Mouse (Mus musculus): ENCODE data around the gene Hadhb. TPM values are rescaled to one million over a fixed set of nuclear protein-coding genes. Genes with fewer than 3 reads are reported as not detected.

The Hadhb gene
- polyA plus RNA-seq, 1 experiment from 2014 or later, result 120 TPM

DNA sequence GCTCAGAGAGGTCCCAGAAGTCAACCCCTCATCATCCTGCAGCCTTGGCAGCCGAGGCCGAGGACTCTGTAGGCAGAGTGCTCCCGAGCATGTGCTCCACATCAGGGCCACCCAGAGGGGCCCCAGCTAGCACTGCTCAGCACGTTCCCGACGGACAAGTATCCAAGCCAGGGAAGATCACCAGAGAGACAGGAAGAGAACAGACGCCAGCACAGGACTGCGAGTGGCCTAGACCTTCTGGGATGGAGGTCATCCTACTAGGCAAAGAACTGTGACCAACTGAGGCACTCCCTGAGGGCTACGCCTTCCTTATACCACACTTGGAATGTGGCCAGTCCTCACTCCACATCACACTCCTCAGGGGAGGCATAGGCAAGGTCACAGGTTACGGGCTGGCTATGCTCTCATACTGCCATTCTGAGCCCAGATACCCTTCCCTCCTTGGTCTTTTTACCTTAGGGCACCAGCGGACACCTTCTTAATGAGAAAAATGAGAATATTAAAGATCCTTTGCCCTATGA is 19.3 kb upstream of the Hadhb start:
- Histone ChIP-seq H3K4me3 (no peak overlapping the region), H3K4me1 (no peaks in the 10 kb centered on the region), H3K27me3 (ENCODE audit: low read depth, poor library complexity, severe bottlenecking) (no peaks in the 10 kb centered on the region), H3K27ac (no peak overlapping the region), H3K36me3 (peaks cover 85% of the 10 kb centered on the region), H3K9me3 (replicated peaks) (no peaks in the 10 kb centered on the region)
- no peak for DNase-seq (ENCODE audit: low spot score)
- 94% methylated on average over 11 of the region's 11 CpGs for WGBS

DNA sequence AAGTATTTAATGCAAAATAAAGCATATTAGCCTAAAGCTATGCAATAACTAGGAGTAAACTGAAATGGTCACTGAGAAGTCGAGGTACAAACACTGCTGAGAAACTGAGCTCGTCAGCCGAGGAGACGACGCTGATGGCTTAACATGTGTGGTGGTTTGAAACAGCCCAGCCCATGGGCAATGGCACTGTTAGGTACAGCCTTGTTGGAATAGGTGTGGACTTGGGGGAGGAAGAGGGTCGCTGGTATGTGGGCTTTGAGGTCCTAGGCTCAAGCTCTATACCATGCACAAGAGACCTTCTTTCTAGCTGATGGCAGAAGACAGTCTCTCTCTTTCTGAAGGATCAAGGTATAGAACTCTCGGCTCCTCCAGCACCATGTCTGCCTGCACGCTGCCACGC is 17.8 kb upstream of the Hadhb start:
- no peaks in the 10 kb centered on the region for H3K9me3 ChIP-seq (replicated peaks)
- H3K4me1 ChIP-seq, result no peaks in the 10 kb centered on the region
- no peaks in the 10 kb centered on the region for H3K27me3 ChIP-seq (ENCODE audit: low read depth, poor library complexity, severe bottlenecking)
- DNase-seq (ENCODE audit: low spot score), result no peak
- H3K4me3 ChIP-seq, result no peak overlapping the region
- H3K36me3 ChIP-seq, result peaks cover 90% of the 10 kb centered on the region
- no peak overlapping the region for H3K27ac ChIP-seq
- 92% methylated on average over 9 of the region's 9 CpGs for WGBS

DNA sequence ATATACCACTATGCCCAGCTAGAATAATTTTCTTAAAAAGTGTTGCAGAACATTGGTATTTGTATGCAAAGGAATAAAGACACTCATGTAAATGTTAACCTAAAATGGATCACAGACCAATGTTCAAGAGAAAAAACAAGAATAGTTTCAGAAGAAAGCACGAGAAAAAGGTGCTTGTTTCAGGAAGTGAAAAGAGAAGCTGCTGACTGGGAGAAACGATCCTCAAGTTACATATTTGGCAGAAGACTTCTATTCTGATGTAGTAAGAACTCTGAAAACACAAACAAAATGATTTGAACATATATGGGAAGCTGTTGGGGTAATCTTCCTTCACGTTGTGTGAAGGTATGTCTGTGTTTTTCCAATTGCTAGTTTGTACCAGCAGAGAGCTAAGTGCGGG is 16.9 kb upstream of the Hadhb start:
- DNase-seq (ENCODE audit: low spot score), result no peak
- Histone ChIP-seq H3K27me3 (ENCODE audit: low read depth, poor library complexity, severe bottlenecking) (no peaks in the 10 kb centered on the region), H3K27ac (no peak overlapping the region), H3K36me3 (peaks cover 90% of the 10 kb centered on the region), H3K9me3 (replicated peaks) (no peaks in the 10 kb centered on the region), H3K4me3 (no peak overlapping the region), H3K4me1 (no peaks in the 10 kb centered on the region)
- 93% methylated on average over 4 of the region's 4 CpGs for WGBS

DNA sequence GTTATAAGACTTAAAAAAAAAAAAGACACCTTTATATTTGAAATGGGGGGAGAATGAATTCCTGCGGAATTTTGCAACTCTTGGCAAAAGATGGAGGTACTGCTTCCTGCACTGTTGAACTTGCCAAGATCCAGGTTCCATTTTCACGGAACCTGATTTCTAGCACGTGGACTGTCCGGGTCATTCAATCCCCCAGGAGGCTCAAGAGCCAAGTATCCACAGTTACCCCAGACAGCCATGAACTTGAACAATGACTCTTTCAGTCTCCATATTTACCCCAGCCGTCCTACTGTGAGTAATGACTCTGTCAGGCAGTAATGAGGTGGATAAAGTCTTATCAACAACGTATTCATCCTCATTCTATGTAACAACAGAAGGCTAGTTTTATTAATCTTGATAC is 8.5 kb upstream of the Hadhb start:
- H3K4me1 ChIP-seq, result no peaks in the 10 kb centered on the region
- WGBS, result 96% methylated on average over 6 of the region's 6 CpGs

DNA sequence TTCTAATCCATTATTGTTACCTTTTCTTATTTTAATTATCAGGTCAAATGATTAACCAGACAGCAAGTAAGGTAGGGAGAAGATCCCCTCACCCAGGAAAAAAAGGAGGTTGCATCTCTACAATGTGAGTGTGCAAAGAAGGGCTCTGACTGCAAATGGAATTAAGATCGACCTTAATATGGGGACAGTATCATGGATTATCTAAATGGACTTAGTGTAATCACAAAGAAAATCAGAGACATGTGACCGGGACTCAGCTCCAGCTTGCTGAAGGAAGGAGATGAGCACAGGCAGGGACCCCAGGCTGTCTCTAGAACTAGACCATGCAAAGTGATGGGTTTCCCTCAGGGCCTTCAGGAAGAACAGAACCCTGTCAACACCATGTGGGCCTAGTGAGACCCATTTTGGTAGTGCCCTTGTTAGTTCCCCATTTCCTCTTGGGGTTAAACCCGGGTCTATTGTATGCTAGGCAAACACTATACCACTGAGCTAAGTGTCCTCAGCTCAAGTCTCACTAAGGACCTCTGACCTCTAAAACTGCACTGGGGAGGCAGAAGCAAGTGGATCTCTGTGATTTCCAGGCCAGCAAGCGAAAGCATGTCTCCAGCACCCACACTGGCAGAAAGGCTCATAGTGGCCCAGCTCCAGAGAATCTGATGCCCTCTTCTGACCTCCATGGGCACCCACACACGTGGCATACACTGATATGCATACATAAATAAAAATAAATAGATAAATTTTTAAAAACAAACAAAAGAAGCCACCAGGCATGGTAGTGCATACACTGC is 6.7 kb upstream of the Hadhb start:
- 90% methylated on average over 5 of the region's 5 CpGs for WGBS
- Histone ChIP-seq H3K36me3 (peaks cover 41% of the 10 kb centered on the region), H3K4me3 (no peak overlapping the region), H3K27me3 (ENCODE audit: low read depth, poor library complexity, severe bottlenecking) (no peaks in the 10 kb centered on the region), H3K27ac (no peak overlapping the region), H3K9me3 (replicated peaks) (no peaks in the 10 kb centered on the region), H3K4me1 (0 out of 2 replicates have a peak, but pooled peaks cover under 1% of the 10 kb centered on the region)
- DNase-seq (ENCODE audit: low spot score), result no peak

More for the DNA sequence above, 8.5 kb upstream of the Hadhb start:
- H3K27me3 ChIP-seq (ENCODE audit: low read depth, poor library complexity, severe bottlenecking), result no peaks in the 10 kb centered on the region
- no peaks in the 10 kb centered on the region for H3K9me3 ChIP-seq (replicated peaks)
- no peak for DNase-seq (ENCODE audit: low spot score)
- H3K4me3 ChIP-seq, result no peak overlapping the region
- H3K36me3 ChIP-seq, result peaks cover 59% of the 10 kb centered on the region
- no peak overlapping the region for H3K27ac ChIP-seq

DNA sequence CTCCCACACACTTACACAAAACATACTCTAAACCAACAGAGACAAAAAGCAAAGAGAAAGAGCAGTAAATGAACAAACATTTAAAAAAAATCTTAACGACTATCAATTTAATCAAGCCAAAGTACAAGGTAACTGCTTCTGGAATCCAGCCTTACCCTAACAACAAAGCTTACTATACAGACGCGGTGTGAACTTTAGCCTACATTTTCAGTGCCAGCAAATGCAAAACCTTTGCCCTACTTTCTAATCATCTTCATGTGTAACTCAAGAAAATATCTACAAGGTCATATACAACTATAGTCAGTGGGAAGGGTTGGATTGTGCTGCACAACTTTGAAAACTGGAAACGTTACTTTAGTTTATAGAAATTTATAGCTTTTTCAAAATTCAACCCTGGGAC is 3.0 kb upstream of the Hadhb start:
- H3K27ac ChIP-seq, result no peak overlapping the region
- H3K9me3 ChIP-seq (replicated peaks), result no peaks in the 10 kb centered on the region
- 87% methylated on average over 4 of the region's 4 CpGs for WGBS
- peaks cover 18% of the 10 kb centered on the region for H3K4me1 ChIP-seq
- H3K4me3 ChIP-seq, result no peak overlapping the region
- H3K36me3 ChIP-seq, result peaks cover 6% of the 10 kb centered on the region
- no peak for DNase-seq (ENCODE audit: low spot score)
- H3K27me3 ChIP-seq (ENCODE audit: low read depth, poor library complexity, severe bottlenecking), result no peaks in the 10 kb centered on the region

DNA sequence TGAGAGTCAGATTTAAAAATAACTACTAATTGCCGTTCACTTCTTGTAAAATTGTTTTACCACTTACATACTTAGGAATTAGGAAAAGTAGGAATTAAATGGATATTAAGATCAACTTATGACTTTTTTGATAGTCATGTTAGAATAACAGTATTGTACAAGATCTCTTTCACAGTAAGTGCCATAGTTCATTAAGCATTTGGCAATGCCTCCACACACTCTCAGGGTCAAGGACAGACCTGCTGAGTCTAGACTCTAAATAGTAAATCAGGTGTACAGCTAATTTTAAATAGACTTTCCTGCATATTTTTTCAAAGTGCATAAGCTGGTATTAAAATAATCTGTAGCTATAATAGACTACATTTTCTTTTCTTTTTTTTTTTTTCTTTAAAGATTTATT is 2.6 kb upstream of the Hadhb start:
- 98% methylated on average over 1 of the region's 1 CpGs for WGBS
- Histone ChIP-seq H3K4me1 (peaks cover 18% of the 10 kb centered on the region), H3K27ac (no peak overlapping the region), H3K36me3 (0 out of 2 replicates have a peak, but pooled peaks cover 5% of the 10 kb centered on the region), H3K27me3 (ENCODE audit: low read depth, poor library complexity, severe bottlenecking) (no peaks in the 10 kb centered on the region), H3K4me3 (no peak overlapping the region), H3K9me3 (replicated peaks) (no peaks in the 10 kb centered on the region)
- no peak for DNase-seq (ENCODE audit: low spot score)

DNA sequence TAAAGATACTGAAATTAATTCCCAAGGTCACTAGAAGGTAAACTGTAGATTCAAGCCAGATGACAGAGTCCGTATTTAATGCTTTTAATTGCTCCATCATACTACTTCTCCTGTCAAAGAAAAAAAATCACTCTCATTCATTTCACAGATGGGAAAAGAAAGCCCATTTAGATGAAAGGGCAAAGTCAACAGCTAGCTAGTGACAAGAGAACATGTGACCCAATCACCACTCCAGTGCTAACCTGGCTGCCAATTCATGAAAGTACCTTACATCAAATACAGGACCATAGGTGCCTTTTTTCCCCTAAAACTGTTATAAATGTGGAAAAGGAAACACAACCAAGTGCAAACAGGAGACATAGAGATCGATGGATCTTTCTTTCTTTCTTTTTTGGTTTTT is 1.8 kb upstream of the Hadhb start:
- Histone ChIP-seq H3K27ac (no peak overlapping the region), H3K4me3 (no peak overlapping the region), H3K9me3 (replicated peaks) (no peaks in the 10 kb centered on the region), H3K4me1 (peaks cover 18% of the 10 kb centered on the region), H3K36me3 (0 out of 2 replicates have a peak, but pooled peaks cover 5% of the 10 kb centered on the region), H3K27me3 (ENCODE audit: low read depth, poor library complexity, severe bottlenecking) (no peaks in the 10 kb centered on the region)
- no peak for DNase-seq (ENCODE audit: low spot score)
- 78% methylated on average over 2 of the region's 2 CpGs for WGBS

DNA sequence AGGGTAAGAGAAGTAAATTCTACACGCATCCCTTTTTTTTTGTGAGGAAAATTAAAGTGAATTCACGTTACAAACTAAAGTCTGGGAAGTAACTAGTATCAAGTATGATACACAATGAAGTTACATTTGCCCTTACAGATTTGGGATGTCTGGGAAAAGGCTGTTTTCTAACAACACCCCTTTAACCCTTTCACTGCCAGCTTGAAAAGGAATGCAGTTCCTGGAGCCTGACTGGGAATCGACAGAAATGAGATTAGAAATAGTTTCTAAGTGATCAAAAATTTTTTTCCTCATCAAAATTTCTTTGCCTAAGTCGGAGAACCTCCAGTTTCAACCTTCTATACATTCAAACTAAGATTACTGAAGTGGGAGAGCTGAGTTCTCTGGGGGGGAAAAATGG is 1.0 kb upstream of the Hadhb start:
- 0 out of 2 replicates have a peak overlapping the region, but pooled peaks have one; percentile 99 for H3K27ac ChIP-seq
- H3K4me1 ChIP-seq, result peaks cover 18% of the 10 kb centered on the region
- no peak for DNase-seq (ENCODE audit: low spot score)
- H3K4me3 ChIP-seq, result peak overlapping the region; percentile 92
- H3K27me3 ChIP-seq (ENCODE audit: low read depth, poor library complexity, severe bottlenecking), result no peaks in the 10 kb centered on the region
- 22% methylated on average over 4 of the region's 4 CpGs for WGBS
- H3K9me3 ChIP-seq (replicated peaks), result no peaks in the 10 kb centered on the region
- H3K36me3 ChIP-seq, result no peaks in the 10 kb centered on the region

DNA sequence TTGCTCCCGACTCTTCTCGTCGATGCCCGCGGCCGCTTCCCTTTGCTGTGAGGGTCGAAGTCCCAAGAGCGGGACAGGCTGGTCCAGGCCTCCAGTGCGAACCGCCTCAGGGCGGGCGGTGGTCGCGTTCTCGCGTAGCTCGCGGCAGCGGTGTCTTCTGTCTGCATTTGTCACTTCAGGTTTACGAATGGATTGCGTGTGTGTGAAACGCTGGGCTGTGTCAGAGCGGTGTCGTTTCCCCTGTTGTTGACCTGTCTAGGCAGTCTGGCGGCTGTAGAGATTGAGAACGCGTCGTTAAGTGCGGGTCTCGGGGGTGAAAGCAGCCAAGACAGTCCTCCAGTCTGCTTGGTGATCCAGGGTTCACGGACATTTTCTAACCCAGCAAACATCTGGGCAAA is 346 bp downstream of the Hadhb start:
- WGBS, result under 1% methylated on average over 31 of the region's 31 CpGs
- Histone ChIP-seq H3K27ac (peak overlapping the region; percentile 99), H3K36me3 (no peaks in the 10 kb centered on the region), H3K4me3 (peak overlapping the region; percentile 92), H3K9me3 (replicated peaks) (no peaks in the 10 kb centered on the region), H3K27me3 (ENCODE audit: low read depth, poor library complexity, severe bottlenecking) (no peaks in the 10 kb centered on the region), H3K4me1 (peaks cover 18% of the 10 kb centered on the region)
- DNase-seq (ENCODE audit: low spot score), result no peak

DNA sequence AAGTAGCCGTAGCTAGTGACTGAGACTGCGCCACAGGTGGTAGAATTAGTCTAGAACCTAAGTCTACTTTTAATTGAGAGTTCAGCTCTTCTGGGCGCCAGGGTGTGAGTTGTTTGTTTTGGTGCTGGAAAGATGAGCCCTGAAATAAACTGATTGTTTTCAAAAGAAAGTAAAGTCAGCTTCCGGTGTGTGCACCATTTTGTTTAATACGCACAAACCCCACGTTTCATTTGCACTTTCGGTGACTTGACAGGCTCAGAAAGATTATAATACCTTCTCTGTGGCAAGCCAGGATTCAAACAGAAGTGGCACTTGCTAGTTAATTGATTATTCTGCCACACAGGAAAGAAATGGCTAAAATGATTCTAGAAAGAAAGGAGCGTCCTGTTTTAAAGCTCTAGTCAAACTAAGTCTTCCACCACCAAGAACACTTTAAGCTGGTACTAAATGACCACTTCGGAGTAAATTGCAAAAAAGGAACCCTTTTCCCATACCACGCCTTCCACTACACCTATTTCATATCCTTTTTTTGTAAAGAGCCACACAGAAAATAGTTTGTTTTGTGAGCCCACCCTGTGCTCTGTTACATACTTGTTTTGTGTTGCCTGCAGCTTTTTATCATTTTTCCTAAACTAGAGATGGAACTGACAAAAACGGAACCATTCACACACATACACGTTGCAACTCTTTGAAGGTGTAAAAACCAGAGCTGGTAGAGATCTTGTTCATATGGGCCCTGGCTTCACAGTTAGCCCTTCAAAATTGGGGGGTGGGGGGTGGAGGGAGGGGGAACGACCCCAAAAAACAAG is 977 bp downstream of the Hadhb start:
- WGBS, result 40% methylated on average over 13 of the region's 13 CpGs
- Histone ChIP-seq H3K27ac (peak overlapping the region; percentile 99), H3K27me3 (ENCODE audit: low read depth, poor library complexity, severe bottlenecking) (no peaks in the 10 kb centered on the region), H3K36me3 (no peaks in the 10 kb centered on the region), H3K9me3 (replicated peaks) (no peaks in the 10 kb centered on the region), H3K4me1 (peaks cover 18% of the 10 kb centered on the region), H3K4me3 (peak overlapping the region; percentile 92)
- no peak for DNase-seq (ENCODE audit: low spot score)

DNA sequence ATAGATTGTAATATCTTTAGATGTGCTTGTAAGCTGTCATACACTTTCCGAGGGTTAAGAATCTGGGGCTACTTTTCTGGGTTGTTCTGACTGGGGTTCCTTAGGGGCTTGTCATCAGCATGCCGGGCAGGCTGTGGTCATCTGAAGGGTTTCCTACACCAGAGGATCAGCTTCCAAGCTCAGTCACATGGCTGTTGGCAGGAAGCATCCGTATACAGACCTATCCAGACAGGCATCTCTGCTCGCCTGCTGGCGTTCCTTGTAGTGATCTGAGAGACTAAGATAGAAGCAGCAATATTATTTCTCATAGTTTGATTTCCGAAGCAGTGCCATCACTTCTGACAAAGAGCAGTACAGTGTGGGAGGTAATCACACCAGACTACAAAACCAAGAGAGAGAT is 4.6 kb downstream of the Hadhb start:
- H3K27me3 ChIP-seq (ENCODE audit: low read depth, poor library complexity, severe bottlenecking), result no peaks in the 10 kb centered on the region
- H3K36me3 ChIP-seq, result 0 out of 2 replicates have a peak, but pooled peaks cover 5% of the 10 kb centered on the region
- no peak overlapping the region for H3K27ac ChIP-seq
- H3K4me3 ChIP-seq, result no peak overlapping the region
- no peaks in the 10 kb centered on the region for H3K9me3 ChIP-seq (replicated peaks)
- H3K4me1 ChIP-seq, result peaks cover 10% of the 10 kb centered on the region
- WGBS, result 93% methylated on average over 6 of the region's 6 CpGs
- no peak for DNase-seq (ENCODE audit: low spot score)

DNA sequence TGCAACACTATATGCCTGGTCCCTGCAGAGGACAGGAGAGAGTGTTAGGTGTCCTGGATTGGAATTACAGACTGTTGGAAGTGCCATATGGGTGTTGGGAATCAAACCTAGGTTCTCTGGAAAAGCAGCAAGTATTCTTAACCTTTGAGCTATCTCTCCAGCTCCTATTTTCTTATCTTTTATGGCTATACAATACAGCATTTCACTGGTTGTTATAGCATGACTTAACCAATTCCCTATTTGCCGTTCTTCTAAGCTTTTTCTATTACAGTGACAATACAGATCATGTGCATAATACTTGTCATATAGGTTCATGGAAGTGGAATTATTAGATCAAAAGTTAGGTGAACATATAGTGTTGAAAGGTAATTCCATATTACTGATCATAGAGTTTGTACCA is 6.8 kb downstream of the Hadhb start:
- DNase-seq (ENCODE audit: low spot score), result no peak
- H3K27me3 ChIP-seq (ENCODE audit: low read depth, poor library complexity, severe bottlenecking), result no peaks in the 10 kb centered on the region
- H3K9me3 ChIP-seq (replicated peaks), result no peaks in the 10 kb centered on the region
- H3K4me1 ChIP-seq, result no peaks in the 10 kb centered on the region
- H3K36me3 ChIP-seq, result peaks cover 15% of the 10 kb centered on the region
- no peak overlapping the region for H3K27ac ChIP-seq
- 93% methylated on average over 1 of the region's 1 CpGs for WGBS
- no peak overlapping the region for H3K4me3 ChIP-seq

Measured in limb, embryonic 10.5 days (tissue).